Mouse (Mus musculus): ENCODE results near the gene Mid1. TPM values are rescaled to one million over a fixed set of nuclear protein-coding genes. Genes with fewer than 3 reads are reported as not detected.
"Not testable (repeated sequence)": the region's sequence is repeated elsewhere in the genome, so short reads cannot be mapped to it uniquely, and the experiment has no call there.

The Mid1 gene
- total and polyA plus RNA-seq, 3 experiments = 2.6 to 5.5 (median 3.7) TPM

DNA sequence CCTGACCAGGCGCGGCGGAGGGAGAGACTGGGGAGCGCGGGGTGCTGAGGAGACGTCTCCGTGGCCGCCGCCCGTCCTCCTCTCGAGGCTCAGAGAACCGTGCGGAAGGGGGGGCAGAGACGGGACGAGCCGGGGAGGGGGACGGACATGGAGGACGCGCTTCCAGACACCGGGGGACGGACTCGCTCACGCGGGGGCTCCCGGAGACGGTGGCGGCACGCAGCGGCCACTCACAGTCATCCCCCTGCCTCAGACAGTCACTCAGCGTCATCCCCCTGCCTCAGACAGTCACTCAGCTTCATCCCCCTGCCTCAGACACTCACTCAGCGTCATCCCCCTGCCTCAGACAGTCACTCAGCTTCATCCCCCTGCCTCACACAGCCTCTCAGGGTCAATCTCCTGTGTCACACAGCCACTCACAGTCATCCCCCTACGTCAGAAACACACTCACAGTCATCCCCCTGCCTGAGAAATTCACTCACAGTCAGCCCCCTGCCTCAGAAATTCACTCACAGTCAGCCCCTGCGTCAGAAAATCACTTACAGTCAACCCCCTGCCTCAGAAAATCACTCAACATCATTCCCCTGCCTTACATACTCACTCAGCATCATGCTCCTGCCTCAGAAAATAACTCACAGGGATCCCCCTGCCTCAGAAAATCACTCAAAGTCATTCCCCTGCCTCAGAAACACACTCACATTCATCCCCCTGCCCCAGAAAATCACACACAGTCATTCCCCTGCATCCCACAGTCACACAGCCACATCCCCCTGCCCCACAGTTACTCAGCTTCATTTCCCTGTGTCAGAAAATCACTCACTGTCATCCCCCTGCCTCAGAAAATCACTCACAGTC is 309.2 kb downstream of the Mid1 start:
- peak; percentile 58 to 67 for DNase-seq
- H3K4me1 ChIP-seq (ENCODE audit: control insufficient read depth, insufficient read depth, low read length); H3K36me3 ChIP-seq (ENCODE audit: control insufficient read depth, insufficient read depth, low read length); H3K4me3 ChIP-seq; H3K79me2 ChIP-seq (replicated peaks; ENCODE audit: control insufficient read depth, insufficient read depth, low read length); H3K9ac ChIP-seq (ENCODE audit: low read depth, low read length); H3K27me3 ChIP-seq (ENCODE audit: control insufficient read depth, insufficient read depth, low read length); intact Hi-C loops (cut with DNase I); H3K27ac ChIP-seq: not testable (repeated sequence)
- WGBS = 39% methylated on average over 3 of the region's 33 CpGs

DNA sequence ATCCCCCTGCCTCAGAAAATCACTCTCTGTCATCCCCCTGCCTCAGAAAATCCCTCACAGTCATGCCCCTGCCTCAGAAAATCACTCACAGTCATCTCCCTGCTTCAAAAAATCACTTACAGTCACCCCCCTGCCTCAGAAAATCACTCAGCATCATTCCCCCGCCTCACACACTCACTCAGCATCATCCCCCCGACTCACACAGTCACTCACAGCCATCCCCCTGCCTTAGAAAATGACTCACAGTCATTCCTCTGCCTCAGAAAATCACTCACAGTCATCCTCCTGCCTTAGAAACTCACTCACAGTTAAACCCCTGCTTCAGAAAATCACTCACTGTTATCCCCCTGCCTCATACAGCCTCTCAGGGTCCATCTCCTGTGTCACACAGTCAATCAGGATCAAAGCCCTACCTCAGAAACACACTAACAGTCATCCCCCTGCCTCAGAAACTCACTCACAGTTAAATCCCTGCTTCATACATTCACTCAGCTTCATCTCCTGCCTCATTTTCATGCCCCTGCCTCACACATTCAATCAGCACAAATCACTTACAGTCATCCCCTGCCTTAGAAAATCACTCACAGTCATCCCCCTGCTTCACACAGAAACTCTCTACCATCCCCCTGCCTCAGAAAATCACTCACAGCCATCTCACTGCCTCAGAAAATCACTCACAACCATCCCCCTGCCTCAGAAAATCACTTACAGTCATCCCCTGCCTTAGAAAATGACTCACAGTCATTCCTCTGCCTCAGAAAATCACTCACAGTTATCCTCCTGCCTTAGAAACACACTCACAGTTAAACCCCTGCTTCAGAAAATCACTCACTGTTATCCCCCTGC is 310.1 kb downstream of the Mid1 start:
- H3K4me3 ChIP-seq; H3K27me3 ChIP-seq (ENCODE audit: control insufficient read depth, insufficient read depth, low read length); intact Hi-C loops (cut with DNase I); H3K36me3 ChIP-seq (ENCODE audit: control insufficient read depth, insufficient read depth, low read length); H3K9ac ChIP-seq (ENCODE audit: low read depth, low read length); H3K4me1 ChIP-seq (ENCODE audit: control insufficient read depth, insufficient read depth, low read length); H3K79me2 ChIP-seq (replicated peaks; ENCODE audit: control insufficient read depth, insufficient read depth, low read length); H3K27ac ChIP-seq: not testable (repeated sequence)
- DNase-seq = peak in 1 of 2 experiments; percentile 27
- WGBS = 25% methylated on average over 2 of the region's 2 CpGs

DNA sequence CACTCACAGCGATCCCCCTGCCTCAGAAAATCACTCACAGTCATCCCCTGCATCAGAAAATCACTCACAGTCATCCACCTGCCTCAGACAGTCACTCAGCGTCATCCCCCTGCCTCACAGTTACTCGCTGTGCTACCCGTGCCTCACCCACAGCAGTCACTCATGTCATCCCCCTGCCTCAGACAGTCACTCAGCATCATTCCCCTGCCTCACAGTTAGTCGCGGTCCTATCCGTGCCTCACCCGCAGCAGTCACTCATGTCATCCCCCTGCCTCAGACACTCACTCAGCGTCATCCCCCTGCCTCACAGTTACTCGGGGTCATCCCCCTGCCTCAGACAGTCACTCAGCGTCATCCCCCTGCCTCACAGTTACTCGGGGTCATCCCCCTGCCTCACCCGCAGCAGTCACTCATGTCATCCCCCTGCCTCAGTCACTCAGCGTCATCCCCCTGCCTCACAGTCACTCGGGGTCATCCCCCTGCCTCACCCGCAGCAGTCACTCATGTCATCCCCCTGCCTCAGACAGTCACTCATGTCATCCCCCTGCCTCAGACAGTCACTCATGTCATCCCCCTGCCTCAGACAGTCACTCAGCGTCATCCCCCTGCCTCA is 311.0 kb downstream of the Mid1 start:
- no CpG with 5 or more reads among the region's 17 CpGs for WGBS
- H3K79me2 ChIP-seq (replicated peaks; ENCODE audit: control insufficient read depth, insufficient read depth, low read length); H3K27ac ChIP-seq; H3K4me3 ChIP-seq; H3K36me3 ChIP-seq (ENCODE audit: control insufficient read depth, insufficient read depth, low read length); H3K27me3 ChIP-seq (ENCODE audit: control insufficient read depth, insufficient read depth, low read length); H3K4me1 ChIP-seq (ENCODE audit: control insufficient read depth, insufficient read depth, low read length); intact Hi-C loops (cut with DNase I); H3K9ac ChIP-seq (ENCODE audit: low read depth, low read length): not testable (repeated sequence)
- DNase-seq = peak; percentile 36 to 48

DNA sequence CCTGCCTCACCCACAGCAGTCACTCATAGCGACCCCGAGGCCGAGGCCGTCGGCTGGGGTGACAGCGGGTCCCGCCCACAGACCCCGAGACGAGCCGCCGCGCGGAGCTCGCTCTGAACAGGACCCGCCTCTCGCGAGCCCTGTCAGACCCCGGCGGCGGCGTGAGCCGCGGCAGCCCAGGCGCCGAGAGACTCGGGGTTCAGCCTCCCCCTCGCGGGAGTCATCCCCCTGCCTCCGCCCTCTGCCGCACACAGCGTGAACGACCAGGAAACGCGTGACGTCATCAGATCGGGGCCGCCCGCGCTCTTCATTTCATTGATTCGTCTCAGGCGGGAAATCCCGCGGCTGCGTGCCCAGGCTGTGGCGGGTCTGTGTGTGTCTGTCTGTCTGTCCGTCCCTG is 311.9 kb downstream of the Mid1 start:
- H3K79me2 ChIP-seq (replicated peaks; ENCODE audit: control insufficient read depth, insufficient read depth, low read length); H3K36me3 ChIP-seq (ENCODE audit: control insufficient read depth, insufficient read depth, low read length); H3K27me3 ChIP-seq (ENCODE audit: control insufficient read depth, insufficient read depth, low read length); H3K9ac ChIP-seq (ENCODE audit: low read depth, low read length); H3K4me1 ChIP-seq (ENCODE audit: control insufficient read depth, insufficient read depth, low read length); intact Hi-C loops (cut with DNase I); H3K27ac ChIP-seq: not testable (repeated sequence)
- no CpG with 5 or more reads among the region's 46 CpGs for WGBS
- peak overlapping the region; percentile 43 for H3K4me3 ChIP-seq
- DNase-seq = peak; percentile 77 to 84
- TF ChIP-seq CTCF (IDR thresholded peaks at IDR 0.05) = peak; percentile 23

DNA sequence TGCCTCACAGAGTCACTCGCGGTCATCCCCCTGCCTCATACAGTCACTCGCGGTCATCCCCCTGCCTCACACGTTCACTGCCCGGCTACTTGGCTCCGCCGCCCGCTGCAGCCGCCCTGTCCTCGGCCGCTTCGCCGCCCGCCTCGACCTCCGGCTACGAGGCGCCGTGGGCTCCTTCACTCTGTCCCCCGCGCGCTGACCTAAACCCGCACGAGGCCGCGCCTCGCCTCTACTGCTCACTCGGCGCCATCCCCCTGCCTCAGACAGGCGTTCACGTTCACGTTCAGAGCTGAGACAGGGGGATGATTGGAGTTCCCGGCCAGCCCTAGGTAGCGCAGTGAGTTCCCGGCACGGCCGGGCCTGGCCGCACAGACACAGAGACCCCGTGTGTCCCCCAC is 312.5 kb downstream of the Mid1 start:
- H3K4me1 ChIP-seq (ENCODE audit: control insufficient read depth, insufficient read depth, low read length); DNase-seq; H3K36me3 ChIP-seq (ENCODE audit: control insufficient read depth, insufficient read depth, low read length); H3K79me2 ChIP-seq (replicated peaks; ENCODE audit: control insufficient read depth, insufficient read depth, low read length); H3K27me3 ChIP-seq (ENCODE audit: control insufficient read depth, insufficient read depth, low read length); intact Hi-C loops (cut with DNase I): not testable (repeated sequence)
- 32% methylated on average over 23 of the region's 40 CpGs for WGBS
- H3K9ac ChIP-seq (ENCODE audit: low read depth, low read length) = peak overlapping the region; percentile 76
- peak overlapping the region; percentile 43 for H3K4me3 ChIP-seq
- peak overlapping the region; percentile 40 for H3K27ac ChIP-seq

DNA sequence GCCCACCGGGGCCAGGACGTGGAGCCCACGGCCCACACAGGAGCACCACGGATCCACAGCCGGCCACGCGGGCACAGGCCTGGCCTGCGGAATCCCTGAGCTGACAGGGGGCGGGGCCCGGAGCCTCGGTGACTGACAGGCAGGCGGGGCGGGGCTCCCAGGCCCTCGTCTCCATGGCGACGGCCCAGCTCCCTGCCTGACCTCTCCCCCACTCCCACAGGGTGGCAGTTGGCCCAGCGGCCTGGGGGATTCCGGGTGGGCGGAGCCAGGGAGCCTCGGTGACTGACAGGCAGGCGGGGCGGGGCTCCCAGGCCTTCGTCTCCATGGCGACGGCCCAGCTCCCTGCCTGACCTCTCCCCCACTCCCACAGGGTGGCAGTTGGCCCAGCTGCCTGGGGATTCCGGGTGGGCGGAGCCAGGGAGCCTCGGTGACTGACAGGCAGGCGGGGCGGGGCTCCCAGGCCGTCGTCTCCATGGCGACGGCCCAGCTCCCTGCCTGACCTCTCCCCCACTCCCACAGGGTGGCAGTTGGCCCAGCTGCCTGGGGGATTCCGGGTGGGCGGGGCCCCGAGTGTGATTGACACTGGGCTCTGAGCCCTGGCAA is 313.0 kb downstream of the Mid1 start:
- H3K36me3 ChIP-seq (ENCODE audit: control insufficient read depth, insufficient read depth, low read length); intact Hi-C loops (cut with DNase I); H3K27me3 ChIP-seq (ENCODE audit: control insufficient read depth, insufficient read depth, low read length); H3K79me2 ChIP-seq (replicated peaks; ENCODE audit: control insufficient read depth, insufficient read depth, low read length); H3K4me1 ChIP-seq (ENCODE audit: control insufficient read depth, insufficient read depth, low read length): not testable (repeated sequence)
- Histone ChIP-seq H3K9ac (ENCODE audit: low read depth, low read length) (peak overlapping the region; percentile 76), H3K4me3 (peak overlapping the region; percentile 43), H3K27ac (peak overlapping the region; percentile 40)
- DNase-seq = peak; percentile 100
- WGBS = 5% methylated on average over 17 of the region's 37 CpGs

DNA sequence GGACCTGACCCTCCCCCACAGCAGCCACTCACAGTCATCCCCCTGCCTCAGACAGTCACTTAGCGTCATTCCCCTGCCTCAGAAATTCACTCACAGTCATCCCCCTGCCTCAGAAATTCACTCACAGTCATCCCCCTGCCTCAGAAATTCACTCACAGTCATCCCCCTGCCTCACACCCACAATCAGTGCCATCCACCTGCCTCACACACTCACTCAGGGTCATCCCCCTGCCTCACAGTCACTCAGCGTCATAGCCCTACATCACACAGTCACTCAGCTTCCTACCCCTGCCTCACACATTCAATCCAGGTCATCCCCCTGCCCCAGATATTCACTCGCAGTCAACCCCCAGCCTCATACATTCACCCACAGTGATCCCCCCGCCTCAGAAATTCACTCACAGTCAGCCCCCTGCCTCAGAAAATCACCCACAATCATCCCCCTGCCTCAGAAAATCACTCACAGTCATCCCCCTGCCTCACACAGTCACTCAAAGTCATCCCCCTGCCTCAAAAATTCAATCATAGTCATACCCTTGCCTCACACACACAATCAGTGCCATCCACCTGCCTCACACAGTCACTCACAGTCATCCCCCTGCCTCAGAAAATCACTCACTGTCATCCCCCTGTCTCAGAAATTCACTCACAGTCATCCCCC is 313.7 kb downstream of the Mid1 start:
- H3K27me3 ChIP-seq (ENCODE audit: control insufficient read depth, insufficient read depth, low read length); H3K9ac ChIP-seq (ENCODE audit: low read depth, low read length); intact Hi-C loops (cut with DNase I); H3K4me3 ChIP-seq; H3K27ac ChIP-seq; H3K4me1 ChIP-seq (ENCODE audit: control insufficient read depth, insufficient read depth, low read length); H3K36me3 ChIP-seq (ENCODE audit: control insufficient read depth, insufficient read depth, low read length); H3K79me2 ChIP-seq (replicated peaks; ENCODE audit: control insufficient read depth, insufficient read depth, low read length); DNase-seq: not testable (repeated sequence)
- 13% methylated on average over 2 of the region's 4 CpGs for WGBS

DNA sequence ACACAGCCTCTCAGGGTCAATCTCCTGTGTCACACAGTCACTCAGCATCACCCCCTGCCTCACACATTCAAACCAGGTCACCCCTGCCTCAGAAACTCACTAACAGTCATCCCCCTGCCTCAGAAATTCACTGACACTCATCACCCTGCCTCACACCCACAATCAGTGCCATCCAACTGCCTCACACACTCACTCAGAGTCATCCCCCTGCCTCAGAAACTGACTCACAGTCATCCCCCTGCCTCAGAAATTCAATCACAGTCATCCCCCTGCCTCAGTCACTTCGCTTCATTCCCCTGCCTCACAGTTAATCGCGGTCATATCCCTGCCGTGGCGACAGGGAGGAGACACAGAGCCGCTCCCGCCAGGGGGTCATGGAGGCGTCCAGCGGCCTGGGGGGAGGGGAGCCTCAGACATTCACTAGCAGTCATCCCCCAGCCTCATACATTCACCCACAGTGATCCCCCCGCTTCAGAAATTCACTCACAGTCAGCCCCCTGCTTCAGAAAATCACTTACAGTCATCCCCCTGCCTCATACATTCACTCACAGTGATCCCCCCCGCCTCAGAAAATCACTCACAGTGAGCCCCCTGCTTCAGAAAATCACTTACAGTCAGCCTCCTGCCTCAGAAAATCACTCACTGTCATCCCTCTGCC is 314.4 kb downstream of the Mid1 start:
- H3K4me1 ChIP-seq (ENCODE audit: control insufficient read depth, insufficient read depth, low read length); H3K79me2 ChIP-seq (replicated peaks; ENCODE audit: control insufficient read depth, insufficient read depth, low read length); H3K36me3 ChIP-seq (ENCODE audit: control insufficient read depth, insufficient read depth, low read length); intact Hi-C loops (cut with DNase I); H3K9ac ChIP-seq (ENCODE audit: low read depth, low read length); H3K27me3 ChIP-seq (ENCODE audit: control insufficient read depth, insufficient read depth, low read length); H3K27ac ChIP-seq; H3K4me3 ChIP-seq: not testable (repeated sequence)
- peak; percentile 53 to 61 for DNase-seq
- 38% methylated on average over 7 of the region's 11 CpGs for WGBS

Data from heart, adult 2 months (tissue).